Mouse (Mus musculus) ES-E14 (cell line): ENCODE data around the gene Ccer1.

Experiments used
- CHD2 ChIP-seq: IDR thresholded peaks from 2 replicates; pipeline ENCODE4 v1.6.1; 2014; ENCODE audit warnings: mild to moderate bottlenecking, low read depth, low read length, inconsistent platforms
- HCFC1 ChIP-seq: IDR thresholded peaks from 2 replicates; pipeline ENCODE4 v1.6.1; 2012; ENCODE audit warnings: low read length, inconsistent platforms, borderline replicate concordance; ENCODE audit not compliant: insufficient read depth
- MAFK ChIP-seq: IDR thresholded peaks from 2 replicates; pipeline ENCODE4 v1.6.1; 2014; ENCODE audit warnings: mild to moderate bottlenecking, low read depth, low read length, inconsistent platforms; ENCODE audit not compliant: insufficient read depth
- ZC3H11A ChIP-seq: IDR thresholded peaks from 2 replicates; pipeline ENCODE4 v1.6.1; 2012; ENCODE audit warnings: low read depth, mild to moderate bottlenecking, inconsistent platforms, low read length, borderline replicate concordance
- ZNF384 ChIP-seq: IDR thresholded peaks from 2 replicates; pipeline ENCODE4 v1.6.1; 2012; ENCODE audit warnings: low read depth, low read length, inconsistent platforms

- TF ChIP-seq HCFC1 (no peak), CHD2 (no peak), MAFK (no peak), ZC3H11A (no peak), ZNF384 (no peak)
Measured at GRCm38 (mm10) chr10:97712687-97713086, 19.8 kb downstream of the Ccer1 start.
